Mouse (Mus musculus) G1E (cell line): ENCODE measurements around the gene Gpr149. TPM values are rescaled to one million over a fixed set of nuclear protein-coding genes. Genes with fewer than 3 reads are reported as not detected.

ENCODE experiments used
- ATAC-seq: 2 replicates; pipeline ENCODE4 v1.8.0; 2016; ENCODE audit warnings: mild to moderate bottlenecking; ENCODE audit not compliant: insufficient number of reproducible peaks, poor library complexity, low FRiP score, severe bottlenecking; ENCODE audit errors: extremely low read depth
- DNase-seq: peaks from one replicate; pipeline ENCODE4 v3.0.0; 2012; ENCODE audit warnings: low spot score
- H3K27me3 ChIP-seq: 2 replicates; pipeline ENCODE4 v1.6.1; 2012; ENCODE audit warnings: mild to moderate bottlenecking, low read length, inconsistent platforms; ENCODE audit not compliant: insufficient read depth
- H3K36me3 ChIP-seq: replicated peaks from 2 replicates; pipeline ENCODE3; 2012; ENCODE audit warnings: mild to moderate bottlenecking, inconsistent platforms
- H3K4me1 ChIP-seq: 2 replicates; pipeline ENCODE4 v1.6.1; 2012; ENCODE audit warnings: low read depth, low read length, inconsistent platforms, mixed read lengths; ENCODE audit not compliant: insufficient read depth
- H3K4me3 ChIP-seq: 2 replicates; pipeline ENCODE4 v1.5.1; 2012; ENCODE audit warnings: low read depth, mild to moderate bottlenecking, inconsistent platforms, low read length, moderate library complexity, mixed read lengths
- H3K9me3 ChIP-seq: replicated peaks from 2 replicates; pipeline ENCODE4 v1.6.1; 2012; ENCODE audit warnings: inconsistent platforms
- CTCF ChIP-seq: IDR thresholded peaks from 2 replicates; pipeline ENCODE4 v1.5.1; 2012; ENCODE audit warnings: low read depth, low read length, inconsistent platforms, mixed read lengths
- GATA1 ChIP-seq: IDR thresholded peaks from 2 replicates; pipeline ENCODE4 v1.6.1; 2012; ENCODE audit warnings: borderline replicate concordance, low read length, inconsistent platforms, mixed read lengths
- GATA2 ChIP-seq: IDR thresholded peaks from 2 replicates; pipeline ENCODE4 v1.6.1; 2012; ENCODE audit warnings: low read depth, low read length, inconsistent platforms, borderline replicate concordance
- POLR2AphosphoS5 ChIP-seq: IDR thresholded peaks from 2 replicates; pipeline ENCODE4 v1.6.1; 2012; ENCODE audit warnings: low read depth, low read length, inconsistent platforms; ENCODE audit not compliant: insufficient replicate concordance
- TAL1 ChIP-seq: conservative IDR thresholded peaks from 2 replicates; pipeline ENCODE4 v1.6.1; 2012; ENCODE audit warnings: low read depth, low read length, inconsistent platforms, mixed read lengths
- polyA plus RNA-seq: library from polyadenylated mRNA; stranded (reverse); fragments of >175 nt; gene quantifications from 2 replicates; pipeline ENCODE4 v1.2.3, GENCODE M21; 2012
- total RNA-seq, 2 experiments: library from RNA; stranded (forward) in 1 of 2; stranded (reverse) in 1 of 2; fragments of 200-1000 nt in 1 of 2; fragments of >200 nt in 1 of 2; fragmentation: Nextera tagmentation in 1 of 2; gene quantifications; 2 replicates each; pipeline ENCODE4 v1.2.3; 2014 to 2017

Gene Gpr149
- total RNA-seq (2014; fragmentation: Nextera tagmentation) (not detected in 2 replicates), total RNA-seq (2017) (0.05 and 0.06 TPM in 2 replicates), polyA plus RNA-seq (not detected in 2 replicates)

- no peak for ATAC-seq
- TF ChIP-seq GATA2 (no peak), POLR2AphosphoS5 (no peak), CTCF (no peak), TAL1 (no peak), GATA1 (no peak)
- Histone ChIP-seq H3K36me3 (no peaks in the 10 kb centered on the region), H3K4me3 (no peak within 1 kb of the TSS), H3K9me3 (peaks cover 6% of the 10 kb centered on the region), H3K4me1 (no peaks in the 10 kb centered on the region), H3K27me3 (no peaks in the 10 kb centered on the region)
- no peak for DNase-seq
Observed at GRCm38 (mm10) chr3:62604973-62605372, at the start of gene Gpr149. Gpr149 (minus strand) TSS chr3:62605140.

- Histone ChIP-seq H3K4me3 (no peak overlapping the region), H3K9me3 (no peaks in the 10 kb centered on the region), H3K27me3 (no peaks in the 10 kb centered on the region), H3K36me3 (no peaks in the 10 kb centered on the region), H3K4me1 (no peaks in the 10 kb centered on the region)
- TF ChIP-seq GATA2 (no peak), POLR2AphosphoS5 (no peak), CTCF (no peak), GATA1 (no peak)
- no peak for DNase-seq
- no peak for ATAC-seq
Observed at GRCm38 (mm10) chr3:62650551-62650950, 45.6 kb upstream of the Gpr149 start.

GRCm38 (mm10) chr3:62610861-62611260 lies 5.9 kb upstream of the Gpr149 start:
- H3K27me3 ChIP-seq, result no peaks in the 10 kb centered on the region
- H3K4me3 ChIP-seq, result no peak overlapping the region
- no peak for DNase-seq
- no peak for TF ChIP-seq TAL1
- TF ChIP-seq GATA2, result no peak
- TF ChIP-seq CTCF, result no peak
- TF ChIP-seq POLR2AphosphoS5, result no peak
- no peak for TF ChIP-seq GATA1
- no peaks in the 10 kb centered on the region for H3K9me3 ChIP-seq
- no peaks in the 10 kb centered on the region for H3K4me1 ChIP-seq
- ATAC-seq, result no peak
- no peaks in the 10 kb centered on the region for H3K36me3 ChIP-seq

GRCm38 (mm10) chr3:62605931-62606330 lies 991 bp upstream of the Gpr149 start:
- H3K4me3 ChIP-seq, result no peak overlapping the region
- TF ChIP-seq GATA1 (no peak), TAL1 (no peak), POLR2AphosphoS5 (no peak), GATA2 (no peak), CTCF (no peak)
- H3K36me3 ChIP-seq, result no peaks in the 10 kb centered on the region

GRCm38 (mm10) chr3:62604047-62604391 lies 921 bp downstream of the Gpr149 start:
- H3K27me3 ChIP-seq, result no peaks in the 10 kb centered on the region
- no peaks in the 10 kb centered on the region for H3K4me1 ChIP-seq
- no peaks in the 10 kb centered on the region for H3K36me3 ChIP-seq
- TF ChIP-seq POLR2AphosphoS5 (no peak), CTCF (no peak), GATA1 (no peak)
- ATAC-seq (no peak), DNase-seq (no peak)
- peaks cover 6% of the 10 kb centered on the region for H3K9me3 ChIP-seq
- no peak overlapping the region for H3K4me3 ChIP-seq

More at GRCm38 (mm10) chr3:62605931-62606330, 991 bp upstream of the Gpr149 start:
- Histone ChIP-seq H3K27me3 (no peaks in the 10 kb centered on the region), H3K9me3 (peaks cover 6% of the 10 kb centered on the region), H3K4me1 (no peaks in the 10 kb centered on the region)
- DNase-seq (no peak), ATAC-seq (no peak)

- no peak for TF ChIP-seq GATA2
- no peak for TF ChIP-seq CTCF
- TF ChIP-seq GATA1, result no peak
- no peak for TF ChIP-seq POLR2AphosphoS5
- no peak for TF ChIP-seq TAL1
- ATAC-seq, result no peak
Observed at GRCm38 (mm10) chr3:62603231-62604046, 1.5 kb downstream of the Gpr149 start.

GRCm38 (mm10) chr3:62602466-62602865 lies 2.5 kb downstream of the Gpr149 start:
- Histone ChIP-seq H3K36me3 (no peaks in the 10 kb centered on the region), H3K4me1 (no peaks in the 10 kb centered on the region), H3K9me3 (peaks cover 6% of the 10 kb centered on the region), H3K27me3 (no peaks in the 10 kb centered on the region), H3K4me3 (no peak overlapping the region)
- DNase-seq, result no peak
- TF ChIP-seq POLR2AphosphoS5 (no peak), GATA2 (no peak), TAL1 (no peak), GATA1 (no peak), CTCF (no peak)
- no peak for ATAC-seq

More at GRCm38 (mm10) chr3:62603231-62604046, 1.5 kb downstream of the Gpr149 start:
- Histone ChIP-seq H3K9me3 (peaks cover 6% of the 10 kb centered on the region), H3K36me3 (no peaks in the 10 kb centered on the region), H3K4me3 (no peak overlapping the region), H3K4me1 (no peaks in the 10 kb centered on the region), H3K27me3 (no peaks in the 10 kb centered on the region)
- no peak for DNase-seq
